10 mouse cellular contexts compared by ENCODE assay signal in genomic region chr2:132113962-132114759, GRCm38 (mm10). TPM values are rescaled to one million over a fixed set of nuclear protein-coding genes. Genes with fewer than 3 reads are reported as not detected.
DNase-seq lines count a peak whose midpoint lies in the region; ATAC-seq lines count a peak whose summit lies in the region.
"Had no signal": no experiment of that assay in that cellular context is flagged by ENCODE, and none has a peak within 500 bp of the region (broad histone marks: within the 10 kb centered on the region; RNA-seq: fewer than 3 reads in every experiment).

No protein-coding gene starts in this region.

- 48% methylated on average over 11 of the region's 11 CpGs for WGBS in limb, embryonic 13.5 days
- WGBS in limb, embryonic 10.5 days, result 70% methylated on average over 11 of the region's 11 CpGs

- no peak; the same call in 1 of the 2 replicates for ATAC-seq in limb, embryonic 13.5 days (ENCODE audit: low FRiP score, low read depth)

- H3K4me1 ChIP-seq in limb, embryonic 13.5 days, result peaks cover 21% of the 10 kb centered on the region
- H3K4me1 ChIP-seq in limb, embryonic 10.5 days, result peaks cover 9% of the 10 kb centered on the region; the same call in 1 of the 2 replicates

- peak overlapping the region; percentile 15; the same call in 1 of the 2 replicates for H3K27ac ChIP-seq in limb, embryonic 13.5 days
- no peak overlapping the region for H3K27ac ChIP-seq in limb, embryonic 10.5 days

- no peaks in the 10 kb centered on the region for H3K36me3 ChIP-seq in limb, embryonic 13.5 days
- no peaks in the 10 kb centered on the region for H3K36me3 ChIP-seq in limb, embryonic 10.5 days

- H3K27me3 ChIP-seq in limb, embryonic 13.5 days, result no peaks in the 10 kb centered on the region
- H3K27me3 ChIP-seq in limb, embryonic 10.5 days (ENCODE audit: low read depth, poor library complexity, severe bottlenecking), result no peaks in the 10 kb centered on the region
- H3K27me3 ChIP-seq: megakaryocyte, embryonic 14.5 days had no signal

- no peak overlapping the region for H3K4me3 ChIP-seq in limb, embryonic 13.5 days
- no peak overlapping the region for H3K4me3 ChIP-seq in limb, embryonic 10.5 days
- H3K4me3 ChIP-seq: erythroblast, embryonic 14.5 days had no signal

- H3K4me2 ChIP-seq in limb, embryonic 13.5 days (replicated peaks), result no peak overlapping the region

- no peak overlapping the region for H3K9ac ChIP-seq in limb, embryonic 13.5 days

- no peak for DNase-seq in limb, embryonic 10.5 days (ENCODE audit: low spot score)
- DNase-seq in MN1 (ENCODE audit: low spot score), result peak; percentile 57
- DNase-seq in embryo, embryonic 10.5 days (ENCODE audit: low spot score), result peak; percentile 79
- peak; percentile 33 for DNase-seq in mesoderm, embryonic 11.5 days (ENCODE audit: low read depth, low spot score)
- DNase-seq in layer of hippocampus, postnatal 36 days, result no peak
- DNase-seq in adrenal gland, postnatal 25 days, result no peak
- no peak for DNase-seq in gastrocnemius, adult 8-10 months (ENCODE audit: low spot score in 2 of 2)

- no peaks in the 10 kb centered on the region for H3K9me3 ChIP-seq in limb, embryonic 13.5 days
- no peaks in the 10 kb centered on the region for H3K9me3 ChIP-seq in limb, embryonic 10.5 days (replicated peaks)
- H3K9me3 ChIP-seq: megakaryocyte, embryonic 14.5 days had no signal

RNA-seq across cellular contexts. Expression of gene Slc23a2, which starts 30.7 kb away (rescaled TPM):
- polyA plus RNA-seq in limb, embryonic 13.5 days (2015; fragmentation: Nextera tagmentation; extraction: Ambion mirVana), result 12.0 and 12.7 TPM in 2 replicates
- polyA plus RNA-seq in limb, embryonic 10.5 days (2016; fragmentation: Nextera tagmentation; extraction: Ambion mirVana), result 8.1 and 9.8 TPM in 2 replicates
- 10 to 100 TPM; 94.4 to 98.1 TPM for total RNA-seq in layer of hippocampus, postnatal 36 days (2021)
- 61.4 and 68.0 TPM in 2 replicates for total RNA-seq in adrenal gland, postnatal 25 days (2021)
- total RNA-seq in gastrocnemius, adult 8-10 months (2022), result 10 to 100 TPM in 2 of 4 experiments, 1 to 10 TPM in 2; 8.0 to 10.3 (median 9.6) TPM
- polyA plus RNA-seq: erythroblast, embryonic 14.5 days had no signal

Comparison
In these comparisons a context has a peak if more than half of its experiments do, and no peak if none do; other contexts are left out.
1. DNase-seq: peak in MN1 (single experiment), embryo, embryonic 10.5 days (single experiment) and mesoderm, embryonic 11.5 days (single experiment); none in limb, embryonic 10.5 days (single experiment), layer of hippocampus, postnatal 36 days (0 of 2), adrenal gland, postnatal 25 days (single experiment) and gastrocnemius, adult 8-10 months (0 of 2).